Mouse (Mus musculus) CH12.LX (cell line): ENCODE measurements around the gene Cebpb. TPM values are rescaled to one million over a fixed set of nuclear protein-coding genes. Genes with fewer than 3 reads are reported as not detected.
A peak's percentile ranks its signal among the peaks of the same experiment; 100 is the strongest.

Experiments
- DNase-seq: peaks from one replicate; pipeline ENCODE4 v3.0.0-alpha.2; 2013; ENCODE audit errors: extremely low read depth
- H3K27ac ChIP-seq: 2 replicates; pipeline ENCODE4 v1.5.1; 2012; ENCODE audit warnings: low read depth, mild to moderate bottlenecking, control low read depth, moderate library complexity; ENCODE audit not compliant: insufficient read depth
- H3K27me3 ChIP-seq: replicated peaks from 2 replicates; pipeline ENCODE3; 2012; ENCODE audit warnings: inconsistent platforms
- H3K36me3 ChIP-seq, 2 experiments: replicated peaks in 1 of 2; 2 replicates each; pipeline versions ENCODE3 to v1.6.1; 2012; ENCODE audit warnings: inconsistent platforms in 1 of 2, low read length in 1 of 2, mild to moderate bottlenecking in 1 of 2, mixed read lengths in 1 of 2, moderate library complexity in 1 of 2; ENCODE audit not compliant: control insufficient read depth in 1 of 2, insufficient read depth in 1 of 2
- H3K4me1 ChIP-seq, 2 experiments: 2 replicates each; pipeline ENCODE4 v1.6.1; 2012; ENCODE audit warnings: inconsistent platforms in 1 of 2, moderate library complexity in 1 of 2; ENCODE audit not compliant: insufficient read depth in 2 of 2, control insufficient read depth in 1 of 2
- H3K4me2 ChIP-seq: 2 replicates; pipeline ENCODE4 v1.6.1; 2012; ENCODE audit warnings: low read depth, mild to moderate bottlenecking, control low read depth; ENCODE audit not compliant: poor library complexity, insufficient read depth, severe bottlenecking
- H3K4me3 ChIP-seq, 3 experiments: fragments of 150-350 bp in 1 of 3; sonication (generic) in 1 of 3; replicated peaks in 1 of 3; 2 replicates each; pipeline versions ENCODE3 to v1.5.1; 2011 to 2012; ENCODE audit warnings: low read depth in 2 of 3, low read length in 2 of 3, mild to moderate bottlenecking in 2 of 3, moderate library complexity in 2 of 3, control low read depth in 1 of 3, improper control_type of control experiment in 1 of 3, inconsistent platforms in 1 of 3, mixed read lengths in 1 of 3; ENCODE audit not compliant: poor library complexity in 1 of 3
- H3K79me2 ChIP-seq: replicated peaks from 2 replicates; pipeline ENCODE4 v1.6.1; 2012; ENCODE audit warnings: mild to moderate bottlenecking, moderate library complexity; ENCODE audit not compliant: control insufficient read depth, poor library complexity, insufficient read depth, severe bottlenecking; ENCODE audit errors: extremely low read depth
- H3K9ac ChIP-seq: 2 replicates; pipeline ENCODE4 v1.6.1; 2012; ENCODE audit warnings: low read depth, mild to moderate bottlenecking, control low read depth, moderate library complexity; ENCODE audit not compliant: insufficient read depth
- H3K9me3 ChIP-seq: replicated peaks from 2 replicates; pipeline ENCODE3; 2012; ENCODE audit warnings: low read length, inconsistent platforms, mixed read lengths
- BHLHE40 ChIP-seq: IDR thresholded peaks from 2 replicates; pipeline ENCODE4 v1.6.1; 2011; ENCODE audit warnings: mild to moderate bottlenecking, low read depth, low read length, improper control_type of control experiment
- CHD2 ChIP-seq: IDR thresholded peaks from 2 replicates; pipeline ENCODE4 v1.6.1; 2011; ENCODE audit warnings: low read length, improper control_type of control experiment
- CTCF ChIP-seq, 2 experiments: IDR thresholded peaks in 1 of 2; conservative IDR thresholded peaks in 1 of 2; 2 replicates each; pipeline ENCODE4 v1.5.1; 2011 to 2012; ENCODE audit warnings: low read depth in 2 of 2, low read length in 2 of 2, improper control_type of control experiment in 1 of 2, inconsistent platforms in 1 of 2, mild to moderate bottlenecking in 1 of 2, moderate library complexity in 1 of 2
- EP300 ChIP-seq: IDR thresholded peaks from 2 replicates; pipeline ENCODE4 v1.6.1; 2011; ENCODE audit warnings: low read length, improper control_type of control experiment
- GABPA ChIP-seq: IDR thresholded peaks from 2 replicates; pipeline ENCODE4 v1.6.1; 2012; ENCODE audit warnings: low read depth, low read length, improper control_type of control experiment, inconsistent platforms; ENCODE audit not compliant: insufficient replicate concordance
- JUND ChIP-seq: conservative IDR thresholded peaks from 2 replicates; pipeline ENCODE4 v1.6.1; 2011; ENCODE audit warnings: low read depth, low read length, improper control_type of control experiment
- MAFK ChIP-seq: IDR thresholded peaks from 2 replicates; pipeline ENCODE4 v1.6.1; 2011; ENCODE audit warnings: low read length, improper control_type of control experiment; ENCODE audit not compliant: insufficient replicate concordance
- MEF2A ChIP-seq: IDR thresholded peaks from 2 replicates; pipeline ENCODE4 v1.6.1; 2014; ENCODE audit warnings: low read depth, mild to moderate bottlenecking, inconsistent platforms, low read length, improper control_type of control experiment, borderline replicate concordance
- MYC ChIP-seq: IDR thresholded peaks from 2 replicates; pipeline ENCODE4 v1.6.1; 2011; ENCODE audit warnings: low read depth, mild to moderate bottlenecking, improper control_type of control experiment, low read length
- NRF1 ChIP-seq: IDR thresholded peaks from 2 replicates; pipeline ENCODE4 v1.6.1; 2014; ENCODE audit warnings: low read depth, mild to moderate bottlenecking, inconsistent platforms, low read length, improper control_type of control experiment, moderate library complexity
- RAD21 ChIP-seq: IDR thresholded peaks from 2 replicates; pipeline ENCODE4 v1.6.1; 2011; ENCODE audit warnings: low read depth, mild to moderate bottlenecking, low read length, improper control_type of control experiment, moderate library complexity
- RCOR1 ChIP-seq: conservative IDR thresholded peaks from 2 replicates; pipeline ENCODE4 v1.6.1; 2012; ENCODE audit warnings: low read depth, mild to moderate bottlenecking, inconsistent platforms, low read length, improper control_type of control experiment
- TCF12 ChIP-seq: IDR thresholded peaks from 2 replicates; pipeline ENCODE4 v1.6.1; 2014; ENCODE audit warnings: low read depth, mild to moderate bottlenecking, inconsistent platforms, low read length, improper control_type of control experiment
- UBTF ChIP-seq: IDR thresholded peaks from 2 replicates; pipeline ENCODE4 v1.6.1; 2012; ENCODE audit warnings: low read depth, mild to moderate bottlenecking, inconsistent platforms, low read length, improper control_type of control experiment, moderate library complexity
- USF2 ChIP-seq: conservative IDR thresholded peaks from 2 replicates; pipeline ENCODE4 v1.6.1; 2011; ENCODE audit warnings: low read depth, low read length, improper control_type of control experiment
- ZC3H11A ChIP-seq: IDR thresholded peaks from 2 replicates; pipeline ENCODE4 v1.6.1; 2012; ENCODE audit warnings: low read depth, mild to moderate bottlenecking, inconsistent platforms, low read length, improper control_type of control experiment
- ZKSCAN1 ChIP-seq: IDR thresholded peaks from 2 replicates; pipeline ENCODE4 v1.6.1; 2012; ENCODE audit warnings: low read depth, inconsistent platforms, low read length, improper control_type of control experiment, borderline replicate concordance
- ZMIZ1 ChIP-seq: IDR thresholded peaks from 2 replicates; pipeline ENCODE4 v1.6.1; 2012; ENCODE audit warnings: low read depth, mild to moderate bottlenecking, inconsistent platforms, low read length, improper control_type of control experiment
- ZNF384 ChIP-seq: IDR thresholded peaks from 2 replicates; pipeline ENCODE4 v1.6.1; 2012; ENCODE audit warnings: low read depth, low read length, improper control_type of control experiment, inconsistent platforms
- dilution Hi-C: fragments of 300-500 bp; cut with MboI; formaldehyde crosslinking; loops from 2 replicates; pipeline ENCODE4 v1.14.3; 2020; ENCODE audit warnings: low sequenced_read_pairs; ENCODE audit not compliant: extremely low pct_unique_long_range_greater_than_20kb, extremely low pct_ligation_motif_present
- in situ Hi-C: fragments of 300-500 bp; cut with MboI; formaldehyde crosslinking; loops from 3 replicates; pipeline ENCODE4 v1.14.3; 2019; ENCODE audit warnings: low sequenced_read_pairs, low pct_ligation_motif_present, low pct_unique_long_range_greater_than_20kb, mixed read lengths
- polyA plus RNA-seq: library from polyadenylated mRNA; unstranded; fragments of >175 nt; gene quantifications from 2 replicates; pipeline ENCODE4 v1.2.1, GENCODE M21; 2012; ENCODE audit warnings: low read depth; ENCODE audit not compliant: insufficient read length
- total RNA-seq, 2 experiments: library from RNA; depleted of rRNA; stranded (reverse); fragments of 300-350 nt in 1 of 2; fragments of >200 nt in 1 of 2; gene quantifications; 2 replicates each; pipeline ENCODE4 v1.2.3; 2012 to 2014

The Cebpb gene
- total and polyA plus RNA-seq, 3 experiments: 0.19 to 6.2 (median 0.24) TPM

DNA sequence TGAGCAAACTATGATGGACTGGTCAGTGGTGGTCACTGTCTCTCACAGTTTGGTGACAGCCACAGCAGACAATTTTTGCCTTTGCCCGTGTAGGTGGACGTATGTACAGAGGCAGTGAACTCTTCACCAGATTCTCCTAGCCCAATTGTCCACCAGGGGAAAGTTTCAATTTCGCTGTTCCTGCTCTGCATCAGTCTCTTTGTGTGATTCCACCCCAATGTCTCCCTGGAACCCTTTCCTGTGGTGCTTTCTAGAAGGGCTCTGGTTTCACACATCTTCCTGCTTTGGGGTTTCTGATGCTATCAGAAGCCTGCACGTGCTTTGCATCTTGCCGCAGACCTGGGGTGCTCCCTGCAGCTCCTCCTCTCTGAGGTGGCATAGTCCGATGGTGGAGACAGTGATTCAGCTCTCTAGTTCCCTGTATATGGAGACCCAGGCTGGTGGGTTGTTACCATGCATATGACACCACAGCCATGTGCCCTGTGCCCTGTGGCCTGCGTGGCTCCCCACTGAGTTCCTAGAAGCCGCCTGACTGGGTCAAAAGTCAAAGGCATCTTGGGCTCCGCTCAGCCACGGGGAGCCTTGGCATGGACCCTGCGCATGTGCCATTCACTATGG is 35.0 kb downstream of the Cebpb start:
- dilution Hi-C loops (no loop called here), in situ Hi-C loops (no loop called here)
- DNase-seq: no peak
- no peak for TF ChIP-seq MYC
- peak; percentile 61 for TF ChIP-seq BHLHE40
- Histone ChIP-seq H3K4me1 (no peaks in the 10 kb centered on the region), H3K9me3 (peaks cover 5% of the 10 kb centered on the region), H3K27ac (no peak overlapping the region), H3K4me2 (no peak overlapping the region), H3K36me3 (no peaks in the 10 kb centered on the region), H3K9ac (no peak overlapping the region), H3K79me2 (no peaks in the 10 kb centered on the region), H3K27me3 (peaks cover 97% of the 10 kb centered on the region), H3K4me3 (no peak overlapping the region)

DNA sequence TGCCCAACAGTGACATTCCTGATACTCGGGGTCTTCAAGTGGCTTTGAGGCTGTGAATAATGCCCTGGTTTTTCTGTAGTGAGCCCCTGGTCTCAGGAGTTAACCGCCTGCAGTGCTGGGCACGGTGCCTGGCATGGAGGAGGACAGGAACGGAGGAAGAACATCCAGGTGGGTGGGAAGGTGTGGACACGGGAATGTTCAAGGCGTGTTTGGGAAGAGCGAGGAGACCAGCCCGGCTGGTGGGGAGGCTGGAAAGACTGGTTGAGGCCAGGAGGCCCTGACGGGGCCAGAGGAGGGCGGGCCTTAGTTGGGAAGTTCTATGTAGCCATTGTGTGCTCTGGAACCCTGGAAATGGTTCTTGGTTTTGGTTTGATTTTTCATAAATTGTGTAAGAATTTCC is 37.2 kb downstream of the Cebpb start:
- H3K4me2 ChIP-seq: no peak overlapping the region
- H3K4me3 ChIP-seq: no peak overlapping the region
- no peaks in the 10 kb centered on the region for H3K79me2 ChIP-seq
- in situ Hi-C loops (no loop called here), dilution Hi-C loops (no loop called here)
- DNase-seq: no peak
- H3K27ac ChIP-seq: no peak overlapping the region
- H3K4me1 ChIP-seq: 0 out of 4 replicates have a peak, but pooled peaks cover 0 to under 1% of the 10 kb centered on the region in 2 experiments
- peaks cover 99% of the 10 kb centered on the region for H3K27me3 ChIP-seq
- TF ChIP-seq ZMIZ1 (no peak), RCOR1 (no peak), TCF12 (no peak), MAFK (no peak), ZKSCAN1 (no peak), ZNF384 (no peak), MYC (no peak), USF2 (no peak), CTCF (conservative IDR thresholded peaks at IDR 0.05 in 1 of 2, IDR thresholded peaks at IDR 0.05 in 1 of 2; ENCODE audit: low read depth in 2 of 2, low read length in 2 of 2) (no peak), JUND (no peak), RAD21 (no peak)
- H3K9me3 ChIP-seq: peaks cover 5% of the 10 kb centered on the region
- no peak overlapping the region for H3K9ac ChIP-seq
- H3K36me3 ChIP-seq: no peaks in the 10 kb centered on the region

DNA sequence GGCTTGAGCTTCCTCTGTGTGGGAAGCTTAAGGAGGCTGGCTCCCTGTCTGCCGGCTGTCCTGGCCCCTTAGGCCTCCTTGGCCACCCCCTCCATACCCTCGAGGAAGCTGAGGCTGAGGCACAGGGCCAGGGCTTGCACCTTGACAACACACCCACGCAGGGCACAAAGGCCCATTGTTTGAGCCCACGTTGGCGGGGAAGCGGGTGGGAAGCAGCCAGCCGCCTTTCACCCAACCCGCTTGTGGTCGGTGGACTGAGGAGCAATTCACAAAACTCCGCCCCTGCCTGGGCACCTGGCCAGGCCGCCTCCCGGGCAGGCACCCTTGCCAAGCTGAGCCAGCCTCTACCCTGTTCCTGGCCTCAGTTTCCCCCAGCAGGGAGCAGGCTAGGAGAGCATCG is 38.4 kb downstream of the Cebpb start:
- in situ Hi-C loops: no loop called here
- H3K4me2 ChIP-seq: no peak overlapping the region
- H3K27ac ChIP-seq: no peak overlapping the region
- H3K4me3 ChIP-seq: no peak overlapping the region
- TF ChIP-seq JUND (no peak), ZC3H11A (no peak), BHLHE40 (no peak), EP300 (no peak), UBTF (no peak), RAD21 (no peak), CHD2 (no peak), GABPA (no peak), MEF2A (no peak), NRF1 (no peak)
- H3K9ac ChIP-seq: no peak overlapping the region
- no peaks in the 10 kb centered on the region for H3K79me2 ChIP-seq
- no peak for DNase-seq
- H3K9me3 ChIP-seq: peaks cover 5% of the 10 kb centered on the region
- no peaks in the 10 kb centered on the region for H3K36me3 ChIP-seq
- peaks cover 0 to 7% of the 10 kb centered on the region in 2 experiments; a peak in 2 of 4 replicates for H3K4me1 ChIP-seq
- H3K27me3 ChIP-seq: peaks cover 100% of the 10 kb centered on the region
- dilution Hi-C loops: no loop called here
